Mouse (Mus musculus) embryonic fibroblast, embryonic 13.5 days (primary cell): ENCODE measurements around the gene Ttc17.

Experiments
- CTCF ChIP-seq: IDR thresholded peaks from 2 replicates; pipeline ENCODE4 v1.5.1; 2011; ENCODE audit warnings: mild to moderate bottlenecking, control low read depth, low read length, moderate library complexity, borderline replicate concordance; ENCODE audit not compliant: insufficient read depth
- POLR2A ChIP-seq: IDR thresholded peaks from 2 replicates; pipeline ENCODE4 v1.6.1; 2011; ENCODE audit warnings: low read depth, mild to moderate bottlenecking, control low read depth, low read length, moderate library complexity

DNA sequence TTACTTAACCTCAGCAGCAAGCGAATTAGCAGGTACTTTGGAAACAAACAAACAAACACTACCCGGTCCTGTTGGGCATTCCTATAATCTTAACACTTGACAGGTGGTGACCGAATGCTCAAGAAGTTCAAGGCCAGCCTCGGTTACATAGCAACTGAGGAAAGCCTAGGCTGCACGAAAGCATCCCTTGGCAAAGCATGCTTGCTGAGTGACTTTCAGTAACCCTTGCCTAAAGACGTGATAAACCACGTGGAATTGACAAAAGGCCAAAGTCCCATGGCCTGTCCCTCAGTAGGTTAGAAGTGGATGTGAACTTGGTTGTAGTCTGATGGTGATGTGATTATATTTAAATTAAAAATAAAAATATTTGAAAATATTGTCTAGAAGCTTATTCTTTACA lies 4.4 kb downstream of the Ttc17 start:
- TF ChIP-seq CTCF (no peak), POLR2A (no peak)
